Mouse (Mus musculus) small intestine, adult 2 months (tissue): ENCODE data around the gene Eid1.

ENCODE experiments used
- CTCF ChIP-seq: fragments of 200-500 bp; IDR thresholded peaks from 2 replicates; pipeline ENCODE4 v1.5.1; 2012; ENCODE audit warnings: low read depth, mild to moderate bottlenecking, control low read depth, inconsistent platforms, low read length, moderate library complexity, mixed read lengths; ENCODE audit not compliant: insufficient replicate concordance, insufficient read length; ENCODE audit errors: extremely low read depth
- POLR2A ChIP-seq: fragments of 200-500 bp; IDR thresholded peaks from 2 replicates; pipeline ENCODE4 v1.6.1; 2012; ENCODE audit warnings: low read depth, mild to moderate bottlenecking, control low read depth, inconsistent platforms, low read length, moderate library complexity

DNA sequence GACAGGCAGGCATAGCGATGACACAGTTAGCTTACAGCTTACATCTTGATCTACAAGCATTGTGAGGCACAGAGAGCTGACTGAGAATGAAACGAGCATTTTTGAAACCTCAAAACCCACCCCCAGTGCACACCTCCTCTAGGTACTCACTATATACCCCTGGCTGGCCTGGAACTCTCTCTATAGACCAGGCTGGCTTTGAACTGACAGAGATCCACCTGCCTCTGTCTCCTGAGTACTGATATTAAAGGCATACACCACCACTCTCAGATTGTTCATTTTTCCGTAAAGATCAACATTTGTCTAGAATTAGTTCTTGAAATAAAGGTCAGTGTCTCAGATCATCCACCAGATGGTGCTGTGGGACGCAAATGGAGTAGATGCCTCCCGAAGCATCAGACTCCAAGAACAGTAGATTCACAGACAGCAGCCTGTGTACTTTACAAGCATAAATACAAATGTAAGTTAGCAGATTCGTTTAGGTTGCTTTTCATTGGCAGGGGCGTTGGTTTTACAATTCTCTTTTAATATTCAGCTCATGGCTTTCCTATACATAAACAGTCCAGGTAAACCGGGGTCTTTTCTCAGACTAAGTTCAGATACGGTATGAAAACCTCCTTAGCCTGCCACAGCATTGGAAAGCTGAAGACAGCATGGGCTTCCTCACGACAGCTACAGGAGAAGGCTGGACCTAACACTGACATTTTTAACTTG, 12.9 kb upstream of the Eid1 start:
- TF ChIP-seq CTCF (no peak), POLR2A (no peak)
